Mouse (Mus musculus) embryonic facial prominence, embryonic 10.5 days (tissue): ENCODE results near the gene Crim1. TPM values are rescaled to one million over a fixed set of nuclear protein-coding genes. Genes with fewer than 3 reads are reported as not detected.

ENCODE experiments used
- DNase-seq: peaks from one replicate; pipeline ENCODE4 v3.0.0-alpha.2; 2017; ENCODE audit warnings: low spot score
- H3K27ac ChIP-seq: fragments of 300-500 bp; sonication (generic); replicated peaks from 2 replicates; pipeline ENCODE4 v1.5.1; 2016; ENCODE audit warnings: mild to moderate bottlenecking
- H3K27me3 ChIP-seq: fragments of 300-500 bp; sonication (generic); replicated peaks from 2 replicates; pipeline ENCODE4 v1.6.1; 2016; ENCODE audit warnings: low read depth, mild to moderate bottlenecking; ENCODE audit not compliant: poor library complexity, severe bottlenecking
- H3K36me3 ChIP-seq: fragments of 300-500 bp; sonication (generic); replicated peaks from 2 replicates; pipeline ENCODE4 v1.6.1; 2016; ENCODE audit warnings: mild to moderate bottlenecking, moderate library complexity
- H3K4me1 ChIP-seq: fragments of 300-500 bp; sonication (generic); 2 replicates; pipeline ENCODE4 v1.6.1; 2016
- H3K4me3 ChIP-seq: fragments of 300-500 bp; sonication (generic); 2 replicates; pipeline ENCODE4 v1.5.1; 2016; ENCODE audit warnings: mild to moderate bottlenecking, moderate library complexity
- H3K9me3 ChIP-seq: fragments of 300-500 bp; sonication (generic); 2 replicates; pipeline ENCODE4 v1.6.1; 2016; ENCODE audit warnings: mild to moderate bottlenecking
- WGBS: fragments of 180-500 bp; shearing (Covaris S2); methylation state at CpG from one replicate; pipeline ENCODE4 v1.1.7; 2016; 5-methylcytosine and 5-hydroxymethylcytosine counted together
- polyA plus RNA-seq: library from polyadenylated mRNA; unstranded; fragments of >200 nt; fragmentation: Nextera tagmentation; extraction: Ambion mirVana; gene quantifications from 2 replicates; pipeline ENCODE4 v1.2.1, GENCODE M21; 2016

Gene Crim1
- polyA plus RNA-seq, 1 experiment from 2014 or later = 2.2 TPM

- 95% methylated on average over 4 of the region's 4 CpGs for WGBS
- H3K36me3 ChIP-seq = 0 out of 2 replicates have a peak, but pooled peaks cover 3% of the 10 kb centered on the region
- H3K27ac ChIP-seq = no peak overlapping the region
- H3K4me1 ChIP-seq = peaks cover 18% of the 10 kb centered on the region
- H3K9me3 ChIP-seq = no peaks in the 10 kb centered on the region; the same call in 1 of the 2 replicates
- DNase-seq = no peak
- no peaks in the 10 kb centered on the region for H3K27me3 ChIP-seq
- H3K4me3 ChIP-seq = no peak overlapping the region
These were observed 61.6 kb downstream of the Crim1 start for GRCm38 (mm10) chr17:78261684-78262083.

- H3K27me3 ChIP-seq = no peaks in the 10 kb centered on the region
- 0 out of 2 replicates have a peak, but pooled peaks cover 3% of the 10 kb centered on the region for H3K36me3 ChIP-seq
- no peaks in the 10 kb centered on the region; the same call in 1 of the 2 replicates for H3K9me3 ChIP-seq
- WGBS = 44% methylated on average over 11 of the region's 11 CpGs
- peak; percentile 34 for DNase-seq
- H3K4me3 ChIP-seq = no peak overlapping the region
- H3K27ac ChIP-seq = no peak overlapping the region
- H3K4me1 ChIP-seq = peaks cover 21% of the 10 kb centered on the region
These were observed 64.1 kb downstream of the Crim1 start for GRCm38 (mm10) chr17:78264116-78264515.

GRCm38 (mm10) chr17:78265135-78265534 is 65.1 kb downstream of the Crim1 start:
- H3K27me3 ChIP-seq = no peaks in the 10 kb centered on the region
- peaks cover 21% of the 10 kb centered on the region for H3K4me1 ChIP-seq
- no peak overlapping the region for H3K27ac ChIP-seq
- H3K4me3 ChIP-seq = no peak overlapping the region
- 88% methylated on average over 7 of the region's 7 CpGs for WGBS
- H3K36me3 ChIP-seq = no peaks in the 10 kb centered on the region
- no peak for DNase-seq
- no peaks in the 10 kb centered on the region for H3K9me3 ChIP-seq

- Histone ChIP-seq H3K9me3 (no peaks in the 10 kb centered on the region), H3K4me1 (peaks cover 21% of the 10 kb centered on the region), H3K4me3 (no peak overlapping the region), H3K27ac (no peak overlapping the region), H3K36me3 (no peaks in the 10 kb centered on the region), H3K27me3 (no peaks in the 10 kb centered on the region)
- no peak for DNase-seq
- 71% methylated on average over 2 of the region's 2 CpGs for WGBS
These were observed 66.2 kb downstream of the Crim1 start for GRCm38 (mm10) chr17:78266271-78266670.

- Histone ChIP-seq H3K36me3 (no peaks in the 10 kb centered on the region), H3K27me3 (no peaks in the 10 kb centered on the region), H3K27ac (no peak overlapping the region), H3K4me1 (peaks cover 36% of the 10 kb centered on the region), H3K9me3 (no peaks in the 10 kb centered on the region), H3K4me3 (no peak overlapping the region)
- 72% methylated on average over 4 of the region's 4 CpGs for WGBS
- no peak for DNase-seq
These were observed 68.5 kb downstream of the Crim1 start for GRCm38 (mm10) chr17:78268591-78268990.

- Histone ChIP-seq H3K4me3 (no peak overlapping the region), H3K27ac (no peak overlapping the region), H3K9me3 (no peaks in the 10 kb centered on the region), H3K4me1 (peaks cover 29% of the 10 kb centered on the region), H3K27me3 (no peaks in the 10 kb centered on the region), H3K36me3 (no peaks in the 10 kb centered on the region)
- no peak for DNase-seq
- WGBS = 93% methylated on average over 8 of the region's 8 CpGs
These were observed 69.3 kb downstream of the Crim1 start for GRCm38 (mm10) chr17:78269311-78269710.

GRCm38 (mm10) chr17:78270019-78270418 is 70.0 kb downstream of the Crim1 start:
- H3K9me3 ChIP-seq = no peaks in the 10 kb centered on the region
- H3K4me3 ChIP-seq = no peak overlapping the region
- no peak for DNase-seq
- 91% methylated on average over 6 of the region's 6 CpGs for WGBS
- no peaks in the 10 kb centered on the region for H3K36me3 ChIP-seq
- peaks cover 26% of the 10 kb centered on the region for H3K4me1 ChIP-seq
- no peaks in the 10 kb centered on the region for H3K27me3 ChIP-seq
- H3K27ac ChIP-seq = no peak overlapping the region

- peaks cover 26% of the 10 kb centered on the region for H3K4me1 ChIP-seq
- no peaks in the 10 kb centered on the region for H3K9me3 ChIP-seq
- WGBS = 92% methylated on average over 8 of the region's 8 CpGs
- peak overlapping the region; percentile 30; the same call in 1 of the 2 replicates for H3K27ac ChIP-seq
- H3K27me3 ChIP-seq = no peaks in the 10 kb centered on the region
- no peaks in the 10 kb centered on the region for H3K36me3 ChIP-seq
- DNase-seq = no peak
- H3K4me3 ChIP-seq = no peak overlapping the region
These were observed 71.7 kb downstream of the Crim1 start for GRCm38 (mm10) chr17:78271731-78272130.

GRCm38 (mm10) chr17:78272142-78272541 is 72.1 kb downstream of the Crim1 start:
- H3K4me3 ChIP-seq = no peak overlapping the region
- no peaks in the 10 kb centered on the region for H3K36me3 ChIP-seq
- peak overlapping the region; percentile 30; the same call in 1 of the 2 replicates for H3K27ac ChIP-seq
- H3K4me1 ChIP-seq = peaks cover 26% of the 10 kb centered on the region
- no peak for DNase-seq
- no peaks in the 10 kb centered on the region for H3K9me3 ChIP-seq
- H3K27me3 ChIP-seq = no peaks in the 10 kb centered on the region
- WGBS = 84% methylated on average over 8 of the region's 8 CpGs

GRCm38 (mm10) chr17:78272713-78273483 is 72.8 kb downstream of the Crim1 start:
- Histone ChIP-seq H3K36me3 (no peaks in the 10 kb centered on the region), H3K27ac (0 out of 2 replicates have a peak overlapping the region, but pooled peaks have one; percentile 44), H3K27me3 (no peaks in the 10 kb centered on the region), H3K9me3 (no peaks in the 10 kb centered on the region), H3K4me1 (peaks cover 25% of the 10 kb centered on the region), H3K4me3 (no peak overlapping the region)
- no peak for DNase-seq
- 65% methylated on average over 8 of the region's 8 CpGs for WGBS

GRCm38 (mm10) chr17:78273875-78274274 is 73.8 kb downstream of the Crim1 start:
- Histone ChIP-seq H3K36me3 (no peaks in the 10 kb centered on the region), H3K27me3 (no peaks in the 10 kb centered on the region), H3K9me3 (no peaks in the 10 kb centered on the region), H3K4me3 (no peak overlapping the region), H3K27ac (no peak overlapping the region), H3K4me1 (peaks cover 19% of the 10 kb centered on the region)
- DNase-seq = no peak
- 86% methylated on average over 7 of the region's 7 CpGs for WGBS

GRCm38 (mm10) chr17:78274609-78275506 is 74.8 kb downstream of the Crim1 start:
- no peak for DNase-seq
- H3K4me3 ChIP-seq = no peak overlapping the region
- no peak overlapping the region for H3K27ac ChIP-seq
- no peaks in the 10 kb centered on the region for H3K9me3 ChIP-seq
- H3K27me3 ChIP-seq = no peaks in the 10 kb centered on the region
- WGBS = 83% methylated on average over 7 of the region's 7 CpGs
- H3K36me3 ChIP-seq = no peaks in the 10 kb centered on the region
- H3K4me1 ChIP-seq = peaks cover 27% of the 10 kb centered on the region
